Mouse (Mus musculus) liver, adult 2 months (tissue): ENCODE data around the gene Rapgef3. TPM values are rescaled to one million over a fixed set of nuclear protein-coding genes. Genes with fewer than 3 reads are reported as not detected.
A peak's percentile ranks its signal among the peaks of the same experiment; 100 is the strongest.

Experiments
- DNase-seq: peaks from one replicate; pipeline ENCODE4 v3.0.0-alpha.2; 2011; ENCODE audit warnings: low read depth, low spot score; ENCODE audit errors: extremely low read depth
- H3K27ac ChIP-seq: fragments of 200-500 bp; replicated peaks from 2 replicates; pipeline ENCODE4 v1.5.1; 2012; ENCODE audit warnings: low read depth, mild to moderate bottlenecking, control low read depth, inconsistent platforms, low read length; ENCODE audit not compliant: insufficient read depth
- H3K27me3 ChIP-seq: fragments of 200-500 bp; 2 replicates; pipeline ENCODE4 v1.6.1; 2012; ENCODE audit warnings: mild to moderate bottlenecking, moderate library complexity, low read length, inconsistent platforms; ENCODE audit not compliant: control insufficient read depth, insufficient read depth
- H3K36me3 ChIP-seq: fragments of 200-500 bp; 2 replicates; pipeline ENCODE4 v1.6.1; 2012; ENCODE audit warnings: low read length, inconsistent platforms; ENCODE audit not compliant: control insufficient read depth, insufficient read depth
- H3K4me1 ChIP-seq: fragments of 200-500 bp; 2 replicates; pipeline ENCODE4 v1.6.1; 2011; ENCODE audit warnings: low read length; ENCODE audit not compliant: control insufficient read depth, insufficient read depth
- H3K4me3 ChIP-seq: fragments of 200-500 bp; 2 replicates; pipeline ENCODE4 v1.5.1; 2011; ENCODE audit warnings: low read depth, mild to moderate bottlenecking, control low read depth, low read length, moderate library complexity; ENCODE audit not compliant: insufficient read depth
- H3K79me2 ChIP-seq: fragments of 200-500 bp; 2 replicates; pipeline ENCODE4 v1.6.1; 2012; ENCODE audit warnings: inconsistent platforms, mild to moderate bottlenecking, low read length, moderate library complexity; ENCODE audit not compliant: control insufficient read depth, insufficient read depth
- H3K9ac ChIP-seq: fragments of 200-500 bp; 2 replicates; pipeline ENCODE4 v1.6.1; 2012; ENCODE audit warnings: low read depth, mild to moderate bottlenecking, control low read depth, inconsistent platforms, low read length
- CTCF ChIP-seq: fragments of 200-500 bp; IDR thresholded peaks from 2 replicates; pipeline ENCODE4 v1.5.1; 2011; ENCODE audit warnings: low read depth, low read length, control low read depth
- POLR2A ChIP-seq: fragments of 200-500 bp; IDR thresholded peaks from 2 replicates; pipeline ENCODE4 v1.6.1; 2011; ENCODE audit warnings: low read length, control low read depth; ENCODE audit not compliant: insufficient read depth; ENCODE audit errors: extremely low read depth
- WGBS: fragments of 180-500 bp; shearing (Covaris S2); methylation state at CpG from one replicate; pipeline ENCODE4 v1.1.7; 2018; 5-methylcytosine and 5-hydroxymethylcytosine counted together
- polyA plus RNA-seq: library from polyadenylated mRNA; depleted of rRNA; stranded (reverse); fragments of >200 nt; gene quantifications from 2 replicates; pipeline ENCODE4 v1.2.3, GENCODE M21; 2012
- total RNA-seq: library from RNA; depleted of rRNA; stranded (reverse); fragments of >200 nt; gene quantifications from 2 replicates; pipeline ENCODE4 v1.2.3, GENCODE M21; 2014

Gene Rapgef3
- total and polyA plus RNA-seq, 2 experiments, result 1.8 to 4.9 TPM

DNA sequence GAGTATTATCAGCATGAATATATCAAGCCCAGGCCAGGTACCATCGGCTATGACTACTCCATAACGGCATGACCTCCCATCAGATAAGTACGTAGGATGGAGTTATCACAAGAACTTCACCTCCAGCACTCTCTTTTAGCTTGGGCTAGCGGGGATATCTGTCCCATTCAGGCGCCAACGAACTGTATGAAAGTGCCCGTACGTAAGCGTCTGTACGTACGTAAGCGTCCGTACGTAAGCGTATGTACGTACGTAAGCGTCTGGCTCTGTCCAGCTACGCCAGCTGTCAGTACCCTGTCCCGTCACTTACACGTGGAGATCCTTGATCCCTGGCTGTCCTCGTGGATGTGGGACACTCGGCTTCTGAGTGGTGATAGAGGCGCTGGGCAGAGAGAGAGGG is 21.0 kb downstream of the Rapgef3 start:
- H3K36me3 ChIP-seq, result no peaks in the 10 kb centered on the region
- no peak overlapping the region for H3K4me3 ChIP-seq
- DNase-seq, result no peak
- no peak overlapping the region for H3K9ac ChIP-seq
- H3K27ac ChIP-seq, result no peak overlapping the region
- WGBS, result 94% methylated on average over 24 of the region's 24 CpGs
- H3K79me2 ChIP-seq, result no peaks in the 10 kb centered on the region
- no peaks in the 10 kb centered on the region for H3K4me1 ChIP-seq
- H3K27me3 ChIP-seq, result no peaks in the 10 kb centered on the region
- TF ChIP-seq CTCF (no peak), POLR2A (no peak)

DNA sequence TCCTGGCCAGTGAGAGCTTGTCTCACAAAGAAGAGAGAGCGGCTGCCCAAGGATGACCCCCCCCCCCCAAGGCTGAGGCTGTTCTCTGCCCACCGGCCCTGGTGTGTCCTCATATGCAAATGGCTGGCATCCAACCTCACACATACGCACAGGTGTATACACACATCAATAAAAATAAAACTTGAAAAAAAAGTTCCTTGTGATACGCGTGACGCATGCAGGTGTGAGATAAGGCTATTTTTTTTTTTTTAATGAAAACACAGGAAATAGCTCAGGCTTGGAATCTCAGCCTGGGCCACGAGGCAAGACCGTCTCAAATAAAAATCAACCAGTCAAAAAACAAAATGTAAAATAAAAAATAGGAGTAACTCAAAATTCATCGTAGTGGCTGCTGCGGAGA is 21.5 kb downstream of the Rapgef3 start:
- 90% methylated on average over 10 of the region's 10 CpGs for WGBS
- no peak overlapping the region for H3K9ac ChIP-seq
- no peak for TF ChIP-seq POLR2A
- no peak for TF ChIP-seq CTCF
- no peaks in the 10 kb centered on the region for H3K79me2 ChIP-seq
- no peaks in the 10 kb centered on the region for H3K4me1 ChIP-seq
- no peaks in the 10 kb centered on the region for H3K36me3 ChIP-seq
- DNase-seq, result no peak
- H3K4me3 ChIP-seq, result no peak overlapping the region
- H3K27me3 ChIP-seq, result no peaks in the 10 kb centered on the region
- no peak overlapping the region for H3K27ac ChIP-seq

DNA sequence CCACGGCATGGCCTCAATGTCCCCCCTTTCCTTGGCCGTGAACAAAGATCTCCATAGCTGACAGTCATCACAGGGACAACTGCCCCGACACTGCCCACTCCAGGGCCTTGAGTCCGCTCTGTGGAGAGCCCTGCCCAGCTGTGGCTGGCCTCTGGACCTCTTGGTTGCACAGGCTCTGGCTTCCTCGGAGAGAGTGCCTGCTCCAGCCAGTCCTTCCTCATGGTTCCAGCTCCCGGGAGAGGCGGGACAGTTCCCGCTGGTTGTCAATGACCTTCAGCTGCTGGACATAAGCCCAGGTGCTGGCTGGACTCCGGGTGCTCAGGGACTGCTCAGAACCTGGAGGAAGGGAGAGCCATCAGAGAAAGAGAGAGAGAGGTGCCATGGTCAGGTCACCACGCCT is 22.4 kb downstream of the Rapgef3 start:
- TF ChIP-seq POLR2A (no peak), CTCF (no peak)
- H3K9ac ChIP-seq, result no peak overlapping the region

DNA sequence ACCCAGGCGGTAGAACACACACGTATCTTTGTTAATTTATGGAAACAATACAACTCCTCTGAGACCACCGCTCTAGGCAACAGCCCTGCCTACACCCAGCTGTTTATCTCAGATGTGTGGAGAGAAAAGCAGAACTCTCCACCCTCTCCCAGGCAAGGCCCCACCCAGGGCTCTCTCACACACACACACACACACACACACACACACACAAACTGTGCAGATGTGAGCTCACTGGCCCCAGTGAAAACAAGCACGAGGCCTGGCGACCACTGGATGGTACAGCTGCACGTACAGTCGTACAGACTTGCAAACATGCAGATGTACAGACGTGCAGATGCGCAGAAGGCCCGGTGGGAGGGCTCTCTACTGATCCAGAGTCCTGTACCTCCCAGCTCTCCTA is 22.8 kb downstream of the Rapgef3 start:
- no peak for DNase-seq
- Histone ChIP-seq H3K27me3 (no peaks in the 10 kb centered on the region), H3K27ac (no peak overlapping the region), H3K79me2 (no peaks in the 10 kb centered on the region), H3K4me1 (no peaks in the 10 kb centered on the region), H3K9ac (no peak overlapping the region), H3K4me3 (no peak overlapping the region), H3K36me3 (no peaks in the 10 kb centered on the region)
- WGBS, result 90% methylated on average over 10 of the region's 10 CpGs
- no peak for TF ChIP-seq CTCF
- no peak for TF ChIP-seq POLR2A

More for the DNA sequence above, 22.4 kb downstream of the Rapgef3 start:
- no peak overlapping the region for H3K27ac ChIP-seq
- H3K79me2 ChIP-seq, result no peaks in the 10 kb centered on the region
- H3K4me3 ChIP-seq, result no peak overlapping the region
- WGBS, result 31% methylated on average over 10 of the region's 10 CpGs
- peak; percentile 72 for DNase-seq
- no peaks in the 10 kb centered on the region for H3K4me1 ChIP-seq
- H3K36me3 ChIP-seq, result no peaks in the 10 kb centered on the region
- H3K27me3 ChIP-seq, result no peaks in the 10 kb centered on the region

DNA sequence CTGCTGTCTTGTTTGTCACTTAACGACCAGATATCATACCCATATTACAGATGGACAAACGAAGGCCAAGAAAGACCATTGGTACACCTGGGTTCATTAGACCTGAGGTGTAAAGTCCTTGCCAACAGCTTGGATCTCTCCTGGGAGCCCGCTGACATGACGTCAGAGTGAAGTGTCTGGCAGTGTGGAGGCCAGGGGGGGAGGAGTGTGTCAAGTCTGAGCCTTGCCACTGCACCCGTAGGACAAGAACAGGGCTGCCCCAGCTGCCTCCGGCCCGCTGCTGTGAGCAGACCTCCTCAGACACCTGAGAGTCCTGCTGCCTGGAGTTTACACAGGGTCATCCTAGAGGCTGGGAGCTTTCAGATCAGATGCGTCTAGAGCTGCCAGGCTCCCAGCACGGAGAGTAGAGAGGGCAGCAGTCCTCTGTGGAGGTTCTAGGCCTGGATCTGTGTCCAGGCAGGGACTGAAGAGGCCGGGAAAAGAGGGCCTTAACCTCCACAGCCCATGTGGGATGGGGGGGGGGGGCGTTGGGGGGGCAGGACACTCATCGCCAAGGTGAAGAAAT is 23.7 kb downstream of the Rapgef3 start:
- no peaks in the 10 kb centered on the region for H3K36me3 ChIP-seq
- H3K9ac ChIP-seq, result no peak overlapping the region
- no peaks in the 10 kb centered on the region for H3K79me2 ChIP-seq
- DNase-seq, result no peak
- H3K27me3 ChIP-seq, result no peaks in the 10 kb centered on the region
- no peak overlapping the region for H3K4me3 ChIP-seq
- no peak overlapping the region for H3K27ac ChIP-seq
- no peak for TF ChIP-seq CTCF
- TF ChIP-seq POLR2A, result no peak
- H3K4me1 ChIP-seq, result no peaks in the 10 kb centered on the region
- 83% methylated on average over 12 of the region's 12 CpGs for WGBS

DNA sequence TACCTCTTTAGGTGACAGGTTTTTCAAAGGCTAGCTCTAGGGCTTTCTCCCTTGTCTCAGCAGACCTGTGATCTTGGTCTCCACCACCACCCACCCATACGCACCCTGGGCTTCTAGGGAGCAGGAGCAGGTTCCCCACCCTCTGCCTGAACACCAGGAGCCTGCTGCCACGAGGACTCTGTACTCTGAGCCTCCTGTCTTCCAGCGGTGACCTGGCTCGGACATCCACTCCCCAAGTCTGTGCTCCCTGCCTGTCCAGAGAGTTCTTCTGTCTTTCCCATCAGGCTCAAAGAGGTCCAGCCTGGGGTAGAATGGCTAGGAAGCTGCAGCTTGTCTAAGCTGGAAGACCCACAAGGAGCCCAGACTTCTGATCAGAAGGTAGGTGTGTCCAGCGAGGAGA is 24.6 kb downstream of the Rapgef3 start:
- H3K4me1 ChIP-seq, result no peaks in the 10 kb centered on the region

More for the DNA sequence above, 24.6 kb downstream of the Rapgef3 start:
- H3K36me3 ChIP-seq, result no peaks in the 10 kb centered on the region
- DNase-seq, result no peak
- H3K27ac ChIP-seq, result no peak overlapping the region
- 84% methylated on average over 5 of the region's 5 CpGs for WGBS
- no peak overlapping the region for H3K9ac ChIP-seq
- no peaks in the 10 kb centered on the region for H3K27me3 ChIP-seq
- no peak for TF ChIP-seq CTCF
- no peak for TF ChIP-seq POLR2A
- no peaks in the 10 kb centered on the region for H3K79me2 ChIP-seq
- no peak overlapping the region for H3K4me3 ChIP-seq
